Mouse (Mus musculus) hindbrain, embryonic 11.5 days (tissue): ENCODE data around the gene Msh4. TPM values are rescaled to one million over a fixed set of nuclear protein-coding genes. Genes with fewer than 3 reads are reported as not detected.

ENCODE experiments used
- ATAC-seq: fragments of 200-750 bp; cut with Nextera tagmentation; 2 replicates; pipeline ENCODE4 v1.8.0; 2017; ENCODE audit warnings: mild to moderate bottlenecking, moderate TSS enrichment, moderate library complexity; ENCODE audit not compliant: low FRiP score
- DNase-seq: peaks from one replicate; pipeline ENCODE4 v3.0.0-alpha.2; 2015; ENCODE audit warnings: low spot score
- H3K27ac ChIP-seq: fragments of 300-500 bp; sonication (generic); 2 replicates; pipeline ENCODE4 v1.5.1; 2014; ENCODE audit warnings: mild to moderate bottlenecking, low read depth, low read length
- H3K27me3 ChIP-seq: fragments of 300-500 bp; sonication (generic); 2 replicates; pipeline ENCODE4 v1.6.1; 2014; ENCODE audit warnings: mild to moderate bottlenecking, low read length, moderate library complexity, mixed read lengths; ENCODE audit not compliant: control insufficient read depth, insufficient read depth
- H3K36me3 ChIP-seq: fragments of 300-500 bp; sonication (generic); 2 replicates; pipeline ENCODE4 v1.6.1; 2014; ENCODE audit warnings: mild to moderate bottlenecking, low read length, moderate library complexity, mixed read lengths; ENCODE audit not compliant: control insufficient read depth, insufficient read depth
- H3K4me1 ChIP-seq: fragments of 300-500 bp; sonication (generic); replicated peaks from 2 replicates; pipeline ENCODE4 v1.6.1; 2014; ENCODE audit warnings: low read length, mixed read lengths; ENCODE audit not compliant: control insufficient read depth, insufficient read depth
- H3K4me2 ChIP-seq: fragments of 300-500 bp; sonication (generic); replicated peaks from 2 replicates; pipeline ENCODE4 v1.6.1; 2014; ENCODE audit warnings: mild to moderate bottlenecking, low read depth, low read length
- H3K4me3 ChIP-seq: fragments of 300-500 bp; sonication (generic); 2 replicates; pipeline ENCODE4 v1.5.1; 2014; ENCODE audit warnings: low read depth, low read length
- H3K9ac ChIP-seq: fragments of 300-500 bp; sonication (generic); 2 replicates; pipeline ENCODE4 v1.6.1; 2014; ENCODE audit warnings: low read depth, low read length
- H3K9me3 ChIP-seq: fragments of 300-500 bp; sonication (generic); 2 replicates; pipeline ENCODE4 v1.6.1; 2016; ENCODE audit warnings: low read length; ENCODE audit not compliant: control insufficient read depth
- WGBS: fragments of 180-500 bp; shearing (Covaris S2); extraction: QIAGEN DNeasy Blood & Tissue Kit; methylation state at CpG from one replicate; pipeline ENCODE4 v1.1.7; 2014; 5-methylcytosine and 5-hydroxymethylcytosine counted together
- polyA plus RNA-seq: library from polyadenylated mRNA; unstranded; fragments of >200 nt; fragmentation: Nextera tagmentation; extraction: Ambion mirVana; gene quantifications from 2 replicates; pipeline ENCODE4 v1.2.1, GENCODE M21; 2014

The Msh4 gene
- polyA plus RNA-seq, 1 experiment from 2014 or later: 0.05 TPM

DNA sequence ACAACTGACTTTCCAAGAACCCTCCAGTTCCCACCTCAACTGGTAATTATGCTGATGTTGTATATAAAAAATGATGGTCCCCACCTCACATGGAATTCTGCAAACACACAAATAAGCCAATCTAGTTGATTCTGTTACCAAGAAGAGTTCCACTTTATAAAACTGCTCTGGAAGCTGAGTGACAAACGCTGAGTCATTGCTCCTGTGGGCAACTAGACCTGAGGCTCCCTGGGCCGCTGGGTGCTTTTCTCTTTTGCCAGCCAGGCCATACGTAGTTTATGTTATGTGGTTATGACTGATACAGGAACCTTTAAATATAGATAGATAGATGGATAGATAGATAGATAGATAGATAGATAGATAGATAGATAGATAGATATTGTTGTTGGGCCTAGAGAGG, 87.2 kb downstream of the Msh4 start:
- H3K27ac ChIP-seq: no peak overlapping the region
- H3K9ac ChIP-seq: no peak overlapping the region
- no peak overlapping the region for H3K4me3 ChIP-seq
- WGBS: 97% methylated on average over 3 of the region's 3 CpGs
- ATAC-seq (no peak), DNase-seq (no peak)
- H3K36me3 ChIP-seq: no peaks in the 10 kb centered on the region
- no peaks in the 10 kb centered on the region for H3K27me3 ChIP-seq
- H3K4me1 ChIP-seq: no peaks in the 10 kb centered on the region
- H3K4me2 ChIP-seq: no peak overlapping the region
- H3K9me3 ChIP-seq: no peaks in the 10 kb centered on the region

DNA sequence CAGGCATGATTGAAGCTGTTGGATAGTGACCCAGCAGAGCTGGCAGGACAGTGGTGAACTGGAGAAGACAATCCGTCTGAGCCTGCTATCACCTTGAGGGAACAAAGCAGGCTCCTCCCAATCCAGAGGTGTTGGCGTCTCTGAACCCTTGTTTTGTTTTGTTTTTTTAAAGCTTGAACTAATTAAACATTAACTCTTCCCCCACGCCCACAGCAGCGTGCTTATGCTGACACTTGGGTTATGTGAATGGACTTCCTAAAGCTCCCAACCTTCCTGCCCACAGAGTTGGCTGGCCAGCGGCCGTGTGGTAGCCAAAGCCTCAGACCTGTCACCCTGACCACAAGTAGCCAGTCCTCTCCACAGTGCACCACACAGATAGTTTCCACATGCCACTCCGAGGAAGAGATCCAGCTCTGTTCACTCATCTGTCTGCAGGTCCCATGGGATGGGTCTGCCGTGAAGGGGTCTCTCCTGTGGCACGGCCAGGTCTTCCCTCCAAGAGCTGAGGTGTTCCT, 88.5 kb downstream of the Msh4 start:
- WGBS: 86% methylated on average over 9 of the region's 9 CpGs
- no peak overlapping the region for H3K4me2 ChIP-seq
- H3K36me3 ChIP-seq: no peaks in the 10 kb centered on the region
- ATAC-seq (no peak), DNase-seq (no peak)
- no peaks in the 10 kb centered on the region for H3K27me3 ChIP-seq
- no peak overlapping the region for H3K27ac ChIP-seq
- no peaks in the 10 kb centered on the region for H3K4me1 ChIP-seq
- H3K9me3 ChIP-seq: no peaks in the 10 kb centered on the region
- no peak overlapping the region for H3K4me3 ChIP-seq
- H3K9ac ChIP-seq: no peak overlapping the region

DNA sequence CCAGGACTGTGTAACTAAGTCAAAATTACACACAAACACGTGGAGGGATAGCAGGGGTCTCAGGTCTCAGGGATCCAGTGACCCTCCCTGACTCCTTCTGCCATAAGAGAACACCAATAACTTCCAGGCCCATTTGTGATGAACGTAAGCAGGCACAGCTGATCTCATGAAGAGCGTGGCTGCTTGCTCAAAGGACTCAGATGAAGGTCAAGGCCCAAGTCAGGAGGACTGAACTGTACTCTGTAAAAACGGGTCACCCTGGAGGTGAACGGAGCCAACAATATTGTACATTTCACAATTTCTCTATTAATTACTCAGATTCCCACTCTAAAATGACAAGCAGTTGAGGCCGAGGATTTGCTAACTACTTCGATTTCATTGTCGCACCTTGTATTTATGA, 91.9 kb downstream of the Msh4 start:
- WGBS: 86% methylated on average over 8 of the region's 8 CpGs
- no peak overlapping the region for H3K4me2 ChIP-seq
- no peak overlapping the region for H3K27ac ChIP-seq
- H3K36me3 ChIP-seq: no peaks in the 10 kb centered on the region
- no peaks in the 10 kb centered on the region for H3K9me3 ChIP-seq
- H3K4me3 ChIP-seq: no peak overlapping the region
- no peaks in the 10 kb centered on the region for H3K27me3 ChIP-seq
- no peak for DNase-seq
- H3K4me1 ChIP-seq: no peaks in the 10 kb centered on the region
- H3K9ac ChIP-seq: no peak overlapping the region
- ATAC-seq: no peak

DNA sequence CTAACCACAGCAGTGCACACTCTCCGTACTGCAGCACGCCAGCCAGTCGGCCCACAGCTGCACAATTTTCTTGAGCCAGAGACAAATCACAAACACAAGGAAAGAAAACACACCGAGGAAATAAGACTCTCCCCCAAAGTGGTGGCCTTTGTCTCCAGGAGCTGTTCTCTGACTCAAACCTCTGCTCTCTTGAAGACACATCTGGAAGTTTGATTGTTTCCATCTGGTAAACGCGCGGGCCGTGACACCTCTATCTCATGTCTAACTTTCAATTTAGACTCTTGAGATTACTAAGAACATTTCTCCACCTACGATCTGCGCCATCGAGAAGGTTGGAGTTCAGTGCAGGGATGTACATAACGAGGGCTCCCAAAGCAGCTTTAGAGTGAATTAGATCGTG, 97.5 kb downstream of the Msh4 start:
- no peak overlapping the region for H3K27ac ChIP-seq
- no peak for DNase-seq

DNA sequence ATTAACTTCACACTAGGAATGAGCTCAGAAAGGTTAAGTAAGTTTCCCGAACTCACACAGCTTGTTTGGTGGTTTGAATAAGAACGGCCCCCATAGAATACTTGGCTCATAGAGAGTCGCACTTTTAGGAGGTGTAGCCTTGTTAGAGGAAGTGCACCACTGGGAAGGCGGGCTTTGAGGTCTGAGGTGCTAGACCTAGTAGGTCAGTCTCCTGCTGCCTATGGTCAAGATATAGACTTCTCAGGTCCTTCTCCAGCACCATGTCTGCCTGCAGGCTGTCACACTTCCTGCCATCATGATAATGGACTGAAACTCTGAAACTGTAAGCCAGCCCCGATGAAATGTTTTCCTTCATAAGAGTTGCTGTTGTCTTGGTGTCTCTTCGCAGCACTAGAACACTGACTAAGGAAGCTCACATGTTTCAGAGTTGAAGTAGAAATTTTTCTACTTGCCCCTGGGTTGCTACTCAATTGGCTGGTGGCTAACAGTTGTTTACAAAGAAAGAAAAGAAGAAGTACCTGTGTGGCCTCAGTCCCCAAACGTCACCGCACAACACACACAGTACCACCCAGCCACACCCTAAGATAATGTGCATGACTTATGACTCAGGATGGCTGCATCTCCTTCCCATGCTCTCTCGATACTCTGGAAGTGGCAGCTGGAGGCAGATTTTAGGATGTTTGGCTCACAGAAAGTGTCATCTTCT, 98.3 kb downstream of the Msh4 start:
- no peak for DNase-seq
- H3K4me3 ChIP-seq: no peak overlapping the region

More for the DNA sequence above, 97.5 kb downstream of the Msh4 start:
- Histone ChIP-seq H3K9ac (no peak overlapping the region), H3K27me3 (no peaks in the 10 kb centered on the region), H3K4me2 (no peak overlapping the region), H3K4me1 (peaks cover 3% of the 10 kb centered on the region; the same call in 1 of the 2 replicates), H3K9me3 (no peaks in the 10 kb centered on the region), H3K4me3 (no peak overlapping the region), H3K36me3 (no peaks in the 10 kb centered on the region)
- no peak for ATAC-seq
- 70% methylated on average over 13 of the region's 13 CpGs for WGBS

More for the DNA sequence above, 98.3 kb downstream of the Msh4 start:
- no peaks in the 10 kb centered on the region for H3K9me3 ChIP-seq
- H3K9ac ChIP-seq: no peak overlapping the region
- no peaks in the 10 kb centered on the region for H3K36me3 ChIP-seq
- ATAC-seq: no peak
- no peaks in the 10 kb centered on the region for H3K27me3 ChIP-seq
- no peak overlapping the region for H3K27ac ChIP-seq
- 88% methylated on average over 9 of the region's 9 CpGs for WGBS
- H3K4me1 ChIP-seq: peaks cover 3% of the 10 kb centered on the region; the same call in 1 of the 2 replicates
- H3K4me2 ChIP-seq: no peak overlapping the region

Other genes with a start within 250 kb of the Msh4 start
- 34.8 and 38.9 TPM in 2 replicates for gene St6galnac3, start 181.0 kb downstream of the Msh4 start, polyA plus RNA-seq
- 0.25 and 0.86 TPM in 2 replicates for gene Asb17, start 61.9 kb downstream of the Msh4 start, polyA plus RNA-seq
- 41.8 and 43.6 TPM in 2 replicates for gene Rabggtb, start 6.9 kb upstream of the Msh4 start, polyA plus RNA-seq
- 55.0 and 63.6 TPM in 2 replicates for gene Acadm, start 38.5 kb upstream of the Msh4 start, polyA plus RNA-seq
- gene Slc44a5, start 67.3 kb upstream of the Msh4 start, polyA plus RNA-seq: 6.2 and 8.1 TPM in 2 replicates